Mouse (Mus musculus): ENCODE measurements around the gene Lars2.

Gene Lars2

GRCm38 (mm10) chr9:123509638-123510604 lies 143.2 kb downstream of the Lars2 start:
- no peak for DNase-seq

DNA sequence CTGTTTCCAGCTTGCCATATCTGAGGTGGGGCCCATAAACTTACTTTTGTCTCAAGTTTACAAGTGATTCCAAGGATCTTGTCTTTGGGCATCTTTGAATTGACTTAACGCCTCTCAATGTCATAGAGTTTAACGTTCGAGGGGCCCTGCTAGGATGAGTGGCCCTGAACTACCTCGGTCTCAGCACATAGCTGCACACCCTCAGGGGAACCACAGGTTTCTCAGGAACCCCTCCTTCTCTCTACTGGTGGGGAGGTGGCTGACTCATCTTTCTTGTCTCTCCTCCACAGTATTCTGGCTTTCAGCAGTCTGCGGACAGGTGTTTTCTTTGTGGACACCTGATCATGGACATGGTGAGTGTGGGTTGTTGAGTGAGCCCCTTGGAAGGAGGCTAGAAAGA lies 144.2 kb downstream of the Lars2 start:
- DNase-seq: no peak

Data from cerebellum, adult 11-12 months (tissue).